Mouse (Mus musculus) gastrocnemius, postnatal 36 days (tissue): Measurements from ENCODE around the gene Inpp5b. TPM values are rescaled to one million over a fixed set of nuclear protein-coding genes. Genes with fewer than 3 reads are reported as not detected.

ENCODE experiments used
- DNase-seq, 2 experiments: peaks; one replicate each; pipeline ENCODE4 v3.0.0; 2022
- intact Hi-C: fragments of 180-260 bp; cut with DNase I; formaldehyde crosslinking; loops from one replicate; pipeline ENCODE4 v1.15.1; 2025
- total RNA-seq, 2 experiments: library from RNA; stranded (reverse); gene quantifications; 2 replicates each; pipeline ENCODE4 v1.2.3; 2021

Inpp5b gene
- total RNA-seq, 2 experiments from 2014 or later: 10.8 to 11.0 TPM

DNA sequence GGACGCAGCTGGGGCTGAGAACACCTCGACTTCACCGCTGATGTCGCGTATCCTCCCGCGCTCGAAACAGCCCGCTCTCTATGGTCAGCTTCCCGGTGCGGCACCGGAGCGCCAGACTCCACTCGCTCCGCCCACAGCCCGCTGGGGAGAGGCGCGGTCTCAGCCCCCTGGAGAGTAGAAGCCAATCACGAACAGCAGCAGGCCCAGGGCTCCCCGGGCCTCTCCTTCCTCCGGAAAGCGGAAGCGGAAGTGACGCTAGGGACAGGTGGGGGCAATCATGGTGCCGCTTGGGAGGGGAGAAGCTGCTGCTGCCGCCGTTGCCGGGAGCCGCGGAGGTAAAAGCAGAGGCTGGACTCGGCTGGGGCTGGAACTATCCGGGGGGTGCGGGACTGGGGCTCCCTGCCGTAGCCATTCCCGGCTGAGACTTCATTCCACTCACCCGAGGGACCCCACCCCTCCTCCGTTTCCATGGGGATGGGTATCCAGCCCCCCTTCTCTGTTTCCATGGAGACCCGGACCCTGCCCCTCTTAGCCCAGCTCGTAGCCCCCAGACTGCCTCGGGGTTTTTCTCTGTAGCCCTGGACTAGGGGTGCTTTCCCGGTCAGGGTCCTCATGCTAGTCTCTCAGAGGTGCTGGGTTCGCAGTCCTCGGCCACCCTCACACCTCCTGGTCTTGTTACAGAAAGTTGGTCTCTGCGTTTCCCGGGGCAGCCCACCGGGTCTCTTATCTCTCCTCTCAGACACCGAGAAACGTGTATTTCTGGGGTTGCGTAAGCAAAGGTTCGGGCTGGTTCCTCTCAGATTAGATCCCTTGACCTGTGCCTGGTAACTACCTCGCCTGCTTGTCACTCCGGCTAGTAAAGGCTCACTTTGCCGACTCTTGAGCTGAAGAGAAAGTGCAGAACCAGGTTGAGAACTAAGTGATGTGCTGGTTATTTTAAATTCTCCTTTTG lies 60.9 kb downstream of the Inpp5b start:
- intact Hi-C loops: loop anchor here (1.0 to 5.0 kb wide), 3 partner anchors 44 to 85 kb away; no protein-coding TSS in a partner anchor
- DNase-seq: peak; percentile 93 to 97

DNA sequence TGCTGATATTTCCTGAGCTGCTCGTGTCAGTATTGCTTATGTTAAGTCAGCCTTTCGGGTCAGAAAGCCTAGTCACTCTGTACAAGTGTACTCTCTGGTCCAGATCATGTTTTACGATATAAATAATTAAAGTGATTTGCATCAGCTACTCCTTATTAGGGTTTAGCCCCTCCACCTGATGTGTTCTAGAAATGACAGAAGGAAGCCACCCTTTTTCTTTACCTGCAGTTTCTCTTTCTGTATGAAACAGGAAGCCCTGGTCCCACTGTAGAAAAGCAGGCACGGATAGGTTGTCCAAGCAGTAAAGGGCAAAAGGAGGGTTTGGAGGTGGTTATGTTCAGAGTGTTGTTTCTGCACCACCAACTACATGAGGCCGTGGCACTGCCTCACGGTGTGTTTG lies 61.8 kb downstream of the Inpp5b start:
- intact Hi-C loops: loop anchor here (5.0 kb wide), 2 partner anchors 51 to 86 kb away; no protein-coding TSS in a partner anchor
- no peak for DNase-seq

DNA sequence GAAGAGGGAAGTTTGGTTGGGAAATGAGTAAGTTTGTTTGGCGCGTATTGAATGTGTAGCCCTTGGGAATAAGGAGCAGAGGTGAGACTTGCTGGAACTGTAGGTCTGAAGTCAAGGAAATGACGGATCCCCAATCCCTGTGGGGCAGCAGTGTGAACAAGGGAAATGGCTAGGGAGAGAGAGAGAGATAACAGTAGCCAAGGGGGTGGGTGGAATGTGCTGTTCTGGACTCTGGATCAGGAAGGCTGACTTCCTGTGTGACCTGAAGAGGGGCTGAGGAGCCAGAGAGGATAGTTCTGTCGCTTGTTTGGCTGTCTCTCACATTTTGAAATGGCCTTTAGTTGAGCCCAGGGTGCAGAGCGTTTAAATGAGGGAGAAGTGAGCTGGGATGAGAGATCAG lies 66.9 kb downstream of the Inpp5b start:
- intact Hi-C loops: no loop called here
- DNase-seq: no peak

DNA sequence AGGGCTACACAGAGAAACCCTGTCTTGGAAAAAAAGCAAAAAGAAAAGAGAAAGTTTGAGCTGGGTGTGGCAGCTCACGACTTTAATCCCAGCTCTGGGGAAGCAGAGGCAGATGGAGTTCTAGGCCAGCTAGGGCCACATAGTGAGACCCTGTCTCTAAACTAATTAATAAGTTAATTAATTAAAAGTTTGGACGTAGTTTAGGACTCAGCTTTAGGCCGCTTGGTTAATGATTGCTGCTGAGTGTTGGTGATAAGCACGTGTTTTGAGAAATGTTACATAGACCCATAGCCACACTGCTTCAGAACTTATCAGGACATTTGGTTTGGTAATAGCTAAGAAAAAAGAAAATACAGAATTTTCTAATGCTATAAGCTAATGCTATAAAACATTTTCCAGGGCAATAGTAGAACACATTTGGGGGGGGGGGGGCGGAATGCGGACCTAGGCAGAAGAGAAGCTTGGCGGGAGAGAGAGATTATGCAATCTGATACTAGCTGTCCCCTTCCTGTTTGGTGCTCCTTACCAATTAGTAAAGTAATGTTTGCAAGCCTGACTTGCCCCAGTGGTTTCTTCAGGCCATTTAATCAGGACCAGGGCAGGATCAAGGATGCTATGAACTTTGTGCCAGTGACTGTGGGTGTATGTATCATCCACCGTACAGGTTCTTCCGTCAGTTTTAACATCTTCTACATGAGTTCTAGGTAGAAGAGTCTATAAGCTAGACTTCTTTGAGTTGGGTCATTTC lies 67.7 kb downstream of the Inpp5b start:
- intact Hi-C loops: no loop called here
- DNase-seq: no peak

DNA sequence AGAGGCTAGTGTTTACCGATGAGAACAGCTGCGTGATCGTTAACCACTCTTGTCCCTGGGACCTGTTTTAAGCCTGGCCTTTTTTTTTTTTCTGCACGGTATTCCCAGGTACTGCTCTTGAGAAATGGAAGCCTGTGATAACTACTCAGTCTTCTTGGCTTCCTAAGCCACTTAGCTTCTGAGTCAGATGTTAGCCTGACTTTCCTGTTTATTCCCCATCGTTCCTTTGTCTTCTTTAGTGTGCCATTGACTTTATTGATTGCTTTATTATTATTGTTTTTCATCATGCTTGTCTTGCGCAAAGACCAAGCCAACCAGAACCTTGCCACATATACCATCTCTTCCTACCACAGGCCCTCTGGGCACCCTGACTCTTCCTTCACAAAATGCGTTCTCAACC lies 68.4 kb downstream of the Inpp5b start:
- intact Hi-C loops: no loop called here
- DNase-seq: no peak

DNA sequence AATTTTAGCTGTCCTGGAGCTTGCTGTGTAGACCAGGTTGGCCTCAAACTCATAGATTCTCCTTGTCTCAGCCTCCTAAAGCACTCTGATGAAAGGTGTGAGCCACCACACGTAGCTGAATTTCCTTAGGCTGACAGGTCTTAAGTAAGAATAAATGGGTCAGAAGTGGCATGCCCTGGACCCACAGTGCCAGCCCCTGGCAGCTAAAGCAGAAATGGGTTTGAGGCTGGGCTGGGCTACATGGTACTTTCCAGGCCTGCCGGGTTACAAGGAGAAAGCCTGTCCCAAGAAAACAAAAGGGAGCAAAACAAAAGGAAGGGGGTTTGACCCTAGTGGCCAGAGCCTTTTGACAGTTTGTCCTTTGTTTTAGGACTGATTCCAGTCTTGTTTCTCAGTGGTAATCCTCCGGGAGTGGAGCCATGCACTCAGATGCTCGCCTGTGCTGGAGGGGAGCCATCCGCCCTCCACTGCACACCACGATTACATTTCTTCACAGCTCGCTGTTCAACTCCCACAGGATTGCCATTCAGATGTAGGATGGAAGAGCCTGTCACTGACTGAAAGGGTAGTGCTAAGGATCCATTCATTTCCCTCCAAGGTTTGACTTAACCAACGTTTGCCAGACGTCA lies 69.8 kb downstream of the Inpp5b start:
- DNase-seq: no peak
- intact Hi-C loops: no loop called here

DNA sequence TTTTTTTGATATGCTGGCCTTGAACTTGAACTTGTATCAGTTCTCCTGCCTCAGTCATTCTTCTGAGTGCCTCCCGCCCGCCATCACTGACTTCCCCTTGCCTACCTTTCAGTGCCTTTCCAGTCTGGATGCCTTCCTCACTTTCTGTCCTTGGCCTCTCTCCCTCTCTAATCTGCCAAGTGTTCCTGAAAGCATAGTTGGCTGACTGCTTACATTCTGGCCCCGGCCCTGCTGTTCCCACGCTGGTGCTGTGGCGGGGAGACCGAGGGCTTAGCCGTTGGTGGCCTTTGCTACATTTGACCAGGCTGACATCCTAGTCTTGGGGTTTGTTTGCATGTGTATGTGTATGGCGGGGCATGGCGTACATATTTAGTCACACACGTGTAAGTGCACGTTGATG lies 74.3 kb downstream of the Inpp5b start:
- intact Hi-C loops: no loop called here
- no peak for DNase-seq

DNA sequence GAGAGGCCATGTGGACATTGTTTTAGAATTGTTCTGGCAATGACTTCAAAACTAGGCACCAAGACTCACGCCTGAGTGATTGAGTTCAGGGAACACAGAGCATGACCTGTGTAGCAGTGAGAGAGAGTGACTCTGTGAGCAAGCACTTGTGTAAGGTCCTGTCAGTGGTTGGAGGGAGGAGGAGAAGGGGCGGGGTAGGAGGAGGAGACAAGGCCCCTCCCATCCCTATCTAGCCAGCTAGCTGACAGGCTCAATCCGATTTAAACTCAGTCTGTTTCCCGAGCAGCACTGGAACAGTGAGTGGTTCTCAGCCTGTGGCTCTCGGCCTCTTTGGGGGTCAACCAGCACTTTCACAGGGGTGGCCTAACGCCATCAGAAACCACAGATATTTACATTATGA lies 76.2 kb downstream of the Inpp5b start:
- DNase-seq: no peak

DNA sequence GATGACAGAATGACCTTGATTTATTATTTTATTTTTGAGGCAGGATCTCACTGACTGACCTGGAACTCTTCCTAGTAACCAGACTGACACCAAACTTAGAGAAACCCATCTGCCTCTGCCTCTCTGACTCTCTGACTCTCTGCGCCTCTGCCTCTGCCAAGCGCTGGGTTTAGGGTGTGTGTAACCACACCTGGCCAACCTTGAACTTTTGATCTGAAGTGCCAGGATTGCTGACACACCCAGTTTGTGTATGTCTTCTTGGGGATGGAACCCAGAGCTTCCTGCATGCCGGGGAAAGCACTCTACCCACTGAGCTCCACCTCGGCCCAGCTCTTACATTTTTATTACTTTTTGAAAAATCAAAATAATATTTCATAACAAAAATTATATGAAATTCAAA lies 77.2 kb downstream of the Inpp5b start:
- intact Hi-C loops: no loop called here
- no peak for DNase-seq

More for the DNA sequence above, 76.2 kb downstream of the Inpp5b start:
- intact Hi-C loops: no loop called here

DNA sequence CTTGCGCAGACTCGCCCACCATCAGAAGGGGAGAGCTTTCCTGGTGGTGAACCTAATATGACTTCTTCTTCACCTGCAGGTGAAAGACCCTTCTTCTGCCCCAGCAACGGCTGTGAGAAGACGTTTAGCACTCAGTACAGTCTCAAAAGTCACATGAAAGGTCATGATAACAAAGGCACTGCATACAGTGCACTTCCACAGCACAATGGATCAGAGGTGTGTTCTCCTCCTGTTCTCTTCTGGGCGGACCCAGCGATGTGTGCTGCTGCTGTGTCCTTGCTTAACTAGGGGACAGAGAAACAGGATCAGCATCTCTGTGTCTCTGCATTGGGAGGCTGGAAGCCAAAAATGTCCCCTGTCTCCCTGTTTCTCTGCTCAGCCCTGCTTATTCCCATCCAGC lies 83.3 kb downstream of the Inpp5b start:
- intact Hi-C loops: no loop called here
- DNase-seq: no peak

DNA sequence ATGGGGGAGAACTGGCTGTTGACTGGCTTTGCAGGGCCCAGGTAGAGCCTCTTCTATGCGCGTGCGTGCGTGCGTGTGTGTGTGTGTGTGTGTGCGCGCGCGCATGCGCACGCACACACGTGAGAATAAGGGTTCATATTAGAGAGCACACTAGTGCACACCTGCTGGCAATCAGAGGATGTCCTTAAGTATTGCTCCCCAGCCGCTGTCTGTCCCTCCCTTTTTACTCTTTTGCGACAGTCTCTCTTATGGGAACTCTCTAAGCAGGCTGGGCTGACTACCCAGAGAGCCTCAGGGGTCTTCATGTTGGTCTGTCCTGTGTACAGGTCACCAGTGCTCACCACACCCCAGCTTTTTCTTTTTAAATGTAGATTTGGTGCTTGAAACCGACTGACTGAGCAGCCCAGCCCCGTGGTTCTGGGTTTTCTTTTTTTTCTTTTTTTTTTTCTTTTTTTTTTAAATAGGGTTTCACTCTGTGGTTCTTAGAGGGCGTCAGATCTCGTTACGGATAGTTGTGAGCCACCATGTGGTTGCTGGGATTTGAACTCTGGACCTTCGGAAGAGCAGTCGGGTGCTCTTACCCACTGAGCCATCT lies 83.8 kb downstream of the Inpp5b start:
- intact Hi-C loops: no loop called here
- no peak for DNase-seq

DNA sequence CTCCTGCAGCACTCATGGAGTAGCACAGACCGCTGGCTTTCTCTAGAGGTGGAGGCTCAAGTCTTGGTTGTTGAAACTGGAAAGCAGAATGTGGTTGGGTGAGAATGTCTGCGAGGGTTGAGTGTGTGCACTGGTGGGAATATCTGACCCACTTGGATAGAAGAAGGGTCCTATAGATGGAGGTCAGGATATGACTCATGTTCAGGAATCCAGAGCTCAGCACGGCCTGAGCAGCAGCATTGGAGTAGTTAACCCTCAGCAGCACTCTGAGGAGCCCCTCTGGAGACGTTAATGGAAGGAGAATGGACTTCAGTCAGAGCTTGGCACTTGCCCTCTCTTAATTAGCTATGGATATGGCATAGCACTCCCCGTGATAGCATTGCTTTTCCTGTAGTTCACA lies 88.0 kb downstream of the Inpp5b start:
- intact Hi-C loops: no loop called here
- DNase-seq: no peak

DNA sequence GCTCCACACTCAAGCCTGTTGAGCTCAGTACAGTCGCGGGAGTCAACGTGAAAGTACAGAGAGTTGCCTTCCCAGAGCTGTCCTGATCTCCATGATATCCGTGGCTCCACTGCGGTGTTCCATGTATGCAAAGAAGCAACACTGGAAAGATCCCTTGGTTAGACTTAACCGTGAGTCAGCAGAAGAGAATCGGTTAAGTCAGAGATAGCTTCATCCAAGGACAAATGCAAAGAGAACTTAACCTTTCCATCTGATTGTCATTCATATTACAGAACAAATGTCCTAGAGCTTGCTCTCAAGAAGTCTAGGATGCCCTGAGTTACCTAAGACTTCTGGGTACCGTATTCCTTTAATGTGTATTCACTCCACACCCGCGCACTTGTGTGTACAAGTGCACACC lies 91.1 kb downstream of the Inpp5b start:
- intact Hi-C loops: no loop called here
- no peak for DNase-seq

DNA sequence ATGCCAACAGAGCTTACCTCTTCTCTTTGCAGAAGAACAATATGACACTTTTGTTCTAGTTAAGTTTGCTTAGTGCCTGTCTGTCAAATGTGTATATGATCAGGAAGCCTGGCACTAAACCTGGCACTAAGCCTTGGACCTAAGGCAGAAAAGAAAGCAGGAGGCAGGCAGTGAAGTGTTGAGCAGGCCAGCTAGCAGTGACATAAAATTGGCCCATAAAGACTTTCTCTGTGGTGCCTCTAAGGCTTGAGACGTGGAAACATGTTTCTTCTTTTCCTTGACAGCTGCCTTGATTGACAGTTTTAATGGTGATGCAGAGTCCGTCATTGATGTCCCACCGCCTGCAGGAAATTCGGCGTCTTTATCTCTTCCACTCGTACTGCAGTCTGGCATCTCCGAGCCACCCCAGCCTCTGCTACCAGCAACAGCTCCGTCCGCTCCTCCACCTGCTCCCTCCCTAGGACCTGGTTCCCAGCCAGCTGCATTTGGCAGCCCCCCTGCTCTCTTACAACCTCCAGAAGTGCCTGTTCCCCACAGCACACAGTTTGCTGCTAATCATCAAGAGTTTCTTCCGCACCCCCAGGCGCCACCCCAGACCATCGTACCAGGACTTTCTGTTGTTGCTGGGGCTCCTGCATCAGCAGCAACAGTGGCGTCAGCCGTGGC lies 96.5 kb downstream of the Inpp5b start:
- intact Hi-C loops: no loop called here

DNA sequence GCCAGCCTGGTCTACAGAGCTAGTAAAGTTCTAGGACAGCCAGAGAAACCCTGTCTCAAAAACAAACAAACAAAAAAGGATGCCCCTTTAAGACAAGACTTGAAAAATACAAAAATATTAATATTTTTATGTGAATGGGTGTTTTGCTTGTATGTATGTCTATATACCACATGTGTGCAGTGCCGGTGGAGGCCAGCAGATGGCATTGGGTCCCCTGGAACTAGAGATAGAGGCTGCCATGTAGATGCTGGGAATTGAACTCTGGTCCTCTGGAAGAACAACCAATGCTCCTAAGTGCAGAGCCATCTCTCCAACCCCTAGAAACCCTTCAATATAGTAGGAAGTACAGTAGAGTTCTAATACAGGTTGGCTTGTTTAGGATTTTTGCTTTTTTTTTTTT lies 99.3 kb downstream of the Inpp5b start:
- intact Hi-C loops: no loop called here

More for the DNA sequence above, 96.5 kb downstream of the Inpp5b start:
- no peak for DNase-seq

DNA sequence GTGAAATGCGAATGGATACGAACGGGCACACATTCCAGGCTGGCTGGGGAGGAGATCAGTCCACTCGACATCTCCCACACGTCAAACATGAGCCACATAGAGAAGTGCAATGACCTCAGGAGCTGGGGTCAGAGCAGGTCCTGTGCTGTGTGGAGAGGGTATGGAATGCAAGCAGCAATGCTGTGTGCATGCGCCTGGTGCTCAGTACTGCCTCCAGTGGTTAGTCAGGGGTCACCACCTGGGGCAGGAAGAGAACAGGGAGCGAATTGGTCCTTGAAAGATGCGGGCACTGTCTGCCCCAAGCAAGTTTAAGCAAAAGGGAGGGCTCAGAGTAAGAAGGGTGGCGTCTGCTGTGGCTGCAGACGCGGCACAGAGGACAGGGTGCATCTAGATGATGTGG lies 101.8 kb downstream of the Inpp5b start:
- DNase-seq: no peak
- intact Hi-C loops: no loop called here

More for the DNA sequence above, 99.3 kb downstream of the Inpp5b start:
- DNase-seq: no peak

DNA sequence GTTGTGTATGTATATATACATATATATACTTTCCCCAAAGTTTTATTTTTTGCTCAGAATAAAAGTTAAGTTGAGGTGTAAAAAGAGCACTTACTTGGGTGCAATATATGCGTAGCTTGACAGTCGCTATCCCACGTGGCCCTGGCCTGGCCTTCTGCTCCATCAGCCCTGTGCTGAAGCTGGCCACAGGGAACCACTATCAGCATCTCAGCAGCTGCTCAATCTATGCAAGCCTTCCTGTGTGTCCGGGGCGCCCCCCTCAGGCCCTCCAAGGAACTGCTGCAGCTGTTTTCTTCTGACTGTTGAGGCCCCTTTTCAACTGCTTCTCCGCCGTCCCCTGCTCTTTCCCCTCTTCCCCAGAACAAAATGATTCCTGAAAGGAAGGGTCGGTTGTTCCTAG lies 105.9 kb downstream of the Inpp5b start:
- intact Hi-C loops: loop anchor here (5.0 kb wide), 1 partner anchor 130 kb away; no protein-coding TSS in a partner anchor

DNA sequence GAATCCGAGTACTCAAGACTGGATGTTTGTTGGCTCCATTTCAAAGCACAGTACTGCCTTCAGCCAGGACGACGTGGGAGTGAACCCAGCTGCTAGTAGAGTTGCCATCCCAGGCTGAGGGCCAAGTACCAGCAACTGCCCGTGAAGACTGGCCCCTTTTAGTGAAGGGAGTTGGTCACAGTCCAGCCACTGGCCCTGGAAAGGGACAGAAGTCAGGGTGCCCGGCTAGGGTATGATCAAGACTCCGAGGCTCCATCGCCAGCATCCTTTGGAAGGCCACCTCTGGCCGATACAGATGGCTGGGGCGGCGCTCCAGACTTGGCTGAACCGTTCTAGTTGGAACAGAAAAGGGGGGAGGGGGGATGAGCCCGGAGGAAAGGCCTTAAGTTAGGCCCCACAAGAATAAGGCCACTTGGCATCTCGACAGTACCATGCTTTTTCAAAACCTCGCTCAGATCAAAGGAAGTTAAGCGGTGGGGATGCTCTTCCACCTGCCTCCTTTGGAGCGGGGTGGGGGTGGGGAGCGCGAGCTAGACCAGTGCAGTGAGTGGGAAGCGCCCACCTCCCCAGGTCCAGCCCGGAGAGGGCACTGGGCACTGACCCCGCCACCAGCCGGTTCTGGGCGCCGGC lies 108.1 kb downstream of the Inpp5b start:
- peak; percentile 24 to 27 for DNase-seq
- intact Hi-C loops: loop anchor here (5.0 to 10.0 kb wide), 2 partner anchors 132 to 215 kb away; partner anchors contain the start of genes Dnali1 and Snip1

More for the DNA sequence above, 105.9 kb downstream of the Inpp5b start:
- DNase-seq: peak; percentile 67 to 82

DNA sequence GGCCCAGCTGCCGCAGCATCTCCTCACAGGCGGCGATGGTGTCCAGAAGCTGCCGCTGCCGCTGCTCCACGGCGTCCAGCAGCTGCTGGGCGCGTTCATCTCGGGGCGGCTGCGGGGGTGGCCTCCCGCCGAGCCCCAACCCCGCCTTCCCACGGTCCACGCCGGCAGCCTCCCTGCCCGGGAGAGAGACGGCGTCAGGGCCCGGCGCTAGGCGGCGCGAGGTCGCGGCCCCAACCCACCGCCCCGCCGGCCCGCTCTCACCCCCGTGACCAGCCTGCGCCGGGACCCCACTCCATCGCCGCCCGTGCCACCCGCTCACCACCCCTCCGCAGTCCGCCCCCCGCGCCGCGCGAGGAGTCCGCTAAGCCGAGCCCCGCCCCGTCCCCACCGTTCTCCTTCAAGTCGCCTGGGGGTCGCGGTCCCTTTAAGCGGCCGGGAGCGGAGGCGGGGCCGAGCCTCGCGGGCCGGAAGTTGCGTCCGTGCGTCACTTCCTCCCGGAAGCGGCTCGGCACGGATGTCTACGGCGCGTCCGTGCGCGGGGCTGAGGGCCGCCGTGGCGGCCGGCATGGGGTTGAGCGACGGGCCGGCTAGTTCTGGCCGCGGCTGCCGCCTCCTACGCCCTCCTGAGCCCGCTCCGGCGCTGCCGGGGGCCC lies 108.7 kb downstream of the Inpp5b start, which contains the start of gene Yrdc:
TSS of gene Yrdc (plus strand) at position 419 of the 653 bp plus-strand sequence.
- intact Hi-C loops: loop anchor here (10.0 kb wide), 1 partner anchor 214 kb away; the partner anchor contains the start of genes Dnali1 and Snip1
- peak; percentile 91 to 93 for DNase-seq
